Mouse (Mus musculus): ENCODE data around the gene Slc4a5. TPM values are rescaled to one million over a fixed set of nuclear protein-coding genes. Genes with fewer than 3 reads are reported as not detected.
"Not testable (repeated sequence)": the region's sequence is repeated elsewhere in the genome, so short reads cannot be mapped to it uniquely, and the experiment has no call there.

Gene Slc4a5
- polyA plus RNA-seq, 2 experiments from 2014 or later = 0.48 to 0.76 TPM

- ATAC-seq = peak; percentile 20
Measured at GRCm38 (mm10) chr6:83312021-83312420, 92.4 kb downstream of the Slc4a5 start.

GRCm38 (mm10) chr6:83312514-83312913, 92.9 kb downstream of the Slc4a5 start:
- peak; percentile 71 for ATAC-seq

GRCm38 (mm10) chr6:83315293-83315692, 95.7 kb downstream of the Slc4a5 start:
- ATAC-seq = no peak

- no peak for ATAC-seq
Measured at GRCm38 (mm10) chr6:83316022-83316421, 96.4 kb downstream of the Slc4a5 start.

GRCm38 (mm10) chr6:83317108-83317741, 97.6 kb downstream of the Slc4a5 start:
- peak; percentile 84 for ATAC-seq

GRCm38 (mm10) chr6:83321927-83322326, 102.3 kb downstream of the Slc4a5 start:
- no peak for ATAC-seq

GRCm38 (mm10) chr6:83322794-83323193, 103.2 kb downstream of the Slc4a5 start:
- ATAC-seq = no peak

GRCm38 (mm10) chr6:83323652-83324419, 104.2 kb downstream of the Slc4a5 start:
- ATAC-seq = no peak

GRCm38 (mm10) chr6:83325525-83326393, 106.1 kb downstream of the Slc4a5 start, which contains the start of the genes Mthfd2 and Mob1a:
Mthfd2 (minus strand) TSS chr6:83325908.
Mob1a (plus strand) TSS chr6:83326016.
- ATAC-seq = peak; percentile 96

GRCm38 (mm10) chr6:83326394-83326736, 106.7 kb downstream of the Slc4a5 start:
- no peak for ATAC-seq

GRCm38 (mm10) chr6:83326761-83327160, 107.1 kb downstream of the Slc4a5 start:
- no peak for ATAC-seq

- no peak for ATAC-seq
Measured at GRCm38 (mm10) chr6:83327591-83328190, 108.1 kb downstream of the Slc4a5 start.

- ATAC-seq = no peak
Measured at GRCm38 (mm10) chr6:83341387-83341786, 121.8 kb downstream of the Slc4a5 start.

GRCm38 (mm10) chr6:83342957-83343356, 123.3 kb downstream of the Slc4a5 start:
- ATAC-seq = no peak

- ATAC-seq = not testable (repeated sequence)
Measured at GRCm38 (mm10) chr6:83345285-83345684, 125.7 kb downstream of the Slc4a5 start.

- ATAC-seq = no peak
Measured at GRCm38 (mm10) chr6:83347916-83348315, 128.3 kb downstream of the Slc4a5 start.

GRCm38 (mm10) chr6:83348873-83349272, 129.2 kb downstream of the Slc4a5 start, which contains the start of gene Bola3:
Bola3 (plus strand) TSS chr6:83349147.
- ATAC-seq = no peak

- peak; percentile 93 for ATAC-seq
Measured at GRCm38 (mm10) chr6:83349274-83349958, 129.8 kb downstream of the Slc4a5 start.

- no peak for ATAC-seq
Measured at GRCm38 (mm10) chr6:83350172-83350571, 130.5 kb downstream of the Slc4a5 start.

- ATAC-seq = no peak
Measured at GRCm38 (mm10) chr6:83350851-83351405, 131.3 kb downstream of the Slc4a5 start.

GRCm38 (mm10) chr6:83351490-83352160, 132.0 kb downstream of the Slc4a5 start:
- ATAC-seq = no peak

Data from activated CD4-positive, CD25-positive, alpha-beta regulatory T cell, adult 4 months (primary cell).